Mouse (Mus musculus): ENCODE data around the gene Gm765.

GRCm38 (mm10) chr6:98285190-98285589, 57.4 kb downstream of the Gm765 start:
- TF ChIP-seq CTCF (IDR thresholded peaks at IDR 0.05; ENCODE audit: extremely low read depth, insufficient read length, insufficient replicate concordance, low read depth, low read length) (no peak), POLR2A (IDR thresholded peaks at IDR 0.05; ENCODE audit: low read depth, low read length) (no peak)

Measured in small intestine, adult 2 months (tissue).